Mouse (Mus musculus) kidney, adult 18-20 months (tissue): ENCODE results near the gene Pstpip1.

Experiments
- DNase-seq: peaks from one replicate; pipeline ENCODE4 v3.0.0; 2021

Pstpip1 gene

DNA sequence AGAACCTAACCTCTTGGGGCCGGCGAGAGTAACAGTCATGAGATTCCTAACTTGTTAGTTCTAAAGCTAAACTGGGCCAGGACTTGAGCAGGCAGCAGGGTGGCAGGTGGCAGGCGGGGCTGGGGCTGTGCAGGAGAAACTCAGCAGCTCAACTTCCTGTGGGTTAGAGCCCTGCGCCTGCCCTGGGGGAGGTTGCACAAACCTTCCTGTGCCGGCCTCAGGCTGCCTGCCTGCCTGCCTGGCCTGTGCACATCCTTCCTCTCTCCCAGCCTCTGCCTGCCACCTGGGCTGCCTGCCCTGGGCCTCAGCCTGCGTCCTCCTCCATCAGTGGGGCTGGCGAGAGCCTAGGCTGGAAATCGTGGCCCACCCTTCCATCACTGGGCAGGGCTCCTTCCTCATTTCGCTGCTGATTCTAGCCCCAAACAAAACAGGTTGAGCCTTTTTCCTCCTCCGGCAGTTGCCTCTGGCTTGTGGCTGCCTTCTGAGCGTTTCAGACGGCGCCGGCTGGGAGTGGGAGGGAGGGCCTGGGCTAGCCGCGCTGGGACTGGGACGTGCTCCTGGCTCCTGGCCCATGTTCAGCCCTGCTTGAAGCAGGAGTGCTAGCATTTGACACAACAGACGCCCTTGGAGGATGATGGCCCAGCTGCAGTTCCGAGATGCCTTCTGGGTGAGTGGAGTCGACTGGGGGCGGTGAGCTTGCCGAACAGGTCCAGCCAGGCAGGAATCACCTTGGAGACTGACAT lies at the start of gene Pstpip1:
Gene Pstpip1, plus strand, starts transcription at position 185 of the 743 bp plus-strand sequence.
- peak; percentile 51 for DNase-seq

- peak; percentile 97 for DNase-seq
These were observed 48.2 kb upstream of the Pstpip1 start, which contains the start of gene Rcn2 for GRCm38 (mm10) chr9:56041372-56042180. Gene Rcn2, plus strand, starts transcription at chr9:56041845.

GRCm38 (mm10) chr9:56042181-56042621 lies 47.6 kb upstream of the Pstpip1 start:
- no peak for DNase-seq

DNA sequence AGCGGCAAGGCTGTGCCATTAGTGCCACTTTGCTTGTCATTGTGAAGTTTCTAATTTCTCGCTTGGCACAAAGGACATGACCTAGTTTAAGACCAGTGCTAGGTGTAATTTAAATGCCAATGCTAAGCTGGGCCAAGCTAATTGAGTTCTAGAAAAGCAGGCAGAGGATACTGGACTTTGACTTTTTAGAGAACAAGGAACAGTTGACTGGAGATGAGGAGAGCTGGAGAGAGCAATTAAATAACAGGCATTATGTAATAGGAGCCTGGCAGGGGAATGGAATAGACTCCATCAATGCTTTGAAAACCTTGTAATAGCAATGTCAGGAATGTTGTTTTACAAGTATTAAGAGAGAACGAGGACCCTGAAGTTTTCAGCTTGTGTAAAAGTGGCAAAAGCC lies 36.0 kb upstream of the Pstpip1 start:
- peak; percentile 15 for DNase-seq

- no peak for DNase-seq
These were observed 33.6 kb upstream of the Pstpip1 start for GRCm38 (mm10) chr9:56056147-56056546.

GRCm38 (mm10) chr9:56062336-56062735 lies 27.4 kb upstream of the Pstpip1 start:
- DNase-seq = no peak

DNA sequence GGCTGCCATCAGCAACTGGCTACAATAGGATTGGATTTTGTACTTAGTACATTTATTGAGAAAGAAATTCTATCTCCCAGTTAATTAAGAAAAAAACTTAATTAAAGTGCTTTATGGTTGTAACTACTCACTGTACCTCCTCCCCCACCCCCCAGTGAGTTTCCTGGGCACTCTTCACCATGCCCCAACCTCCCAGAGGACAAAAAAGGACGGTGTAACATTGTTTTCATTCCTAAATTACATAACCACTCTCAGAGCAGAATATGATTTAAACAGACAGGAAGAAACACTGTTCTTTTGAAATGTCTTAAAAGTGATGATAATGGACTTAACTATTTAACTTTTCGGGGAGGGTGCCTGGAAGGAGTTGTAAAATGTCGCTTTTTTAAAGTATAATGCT lies 24.8 kb upstream of the Pstpip1 start:
- no peak for DNase-seq

DNA sequence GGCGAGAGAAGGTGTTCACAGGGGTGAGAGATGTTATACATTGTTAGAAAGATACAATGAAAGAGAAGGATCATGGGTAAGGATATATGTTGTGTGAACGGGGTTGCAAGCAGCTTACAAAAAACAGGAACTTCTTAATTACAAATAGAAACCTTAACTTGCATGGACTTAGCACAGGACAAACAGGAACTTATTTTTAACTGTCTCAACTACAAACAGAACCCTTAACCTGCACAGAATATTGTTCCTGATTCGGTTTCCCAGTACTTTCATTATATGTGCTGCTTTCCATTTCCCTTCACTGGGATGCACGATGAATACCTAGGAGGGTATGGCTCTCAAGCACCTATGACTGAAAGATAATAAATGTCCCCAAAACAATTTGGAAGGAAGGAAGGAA lies 21.8 kb upstream of the Pstpip1 start:
- no peak for DNase-seq

DNA sequence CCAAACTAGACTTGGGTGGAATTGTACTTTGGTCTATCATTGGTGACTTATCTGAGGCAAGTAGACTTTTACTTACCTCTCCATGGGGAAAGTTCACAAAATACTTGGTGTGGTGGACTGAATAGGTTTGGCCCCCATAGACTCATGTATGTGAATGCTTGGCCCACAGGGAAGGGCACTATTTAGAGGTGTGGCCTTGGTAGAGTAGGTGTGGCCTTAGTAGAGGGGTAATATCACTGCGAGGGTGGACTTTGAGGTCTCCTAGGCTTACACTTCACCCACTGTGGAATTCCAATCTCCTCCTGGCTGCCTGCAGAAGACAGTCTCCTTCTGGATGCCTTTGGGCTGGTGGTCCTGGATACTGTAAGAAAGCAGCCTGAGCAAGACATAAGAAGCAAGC lies 21.1 kb upstream of the Pstpip1 start:
- DNase-seq = no peak

GRCm38 (mm10) chr9:56072861-56073260 lies 16.9 kb upstream of the Pstpip1 start:
- DNase-seq = no peak

- DNase-seq = no peak
These were observed 14.9 kb upstream of the Pstpip1 start for GRCm38 (mm10) chr9:56074863-56075262.

- DNase-seq = peak; percentile 50
These were observed 14.5 kb upstream of the Pstpip1 start for GRCm38 (mm10) chr9:56075264-56075663.

- peak; percentile 25 for DNase-seq
These were observed 13.7 kb upstream of the Pstpip1 start for GRCm38 (mm10) chr9:56075901-56076620.

DNA sequence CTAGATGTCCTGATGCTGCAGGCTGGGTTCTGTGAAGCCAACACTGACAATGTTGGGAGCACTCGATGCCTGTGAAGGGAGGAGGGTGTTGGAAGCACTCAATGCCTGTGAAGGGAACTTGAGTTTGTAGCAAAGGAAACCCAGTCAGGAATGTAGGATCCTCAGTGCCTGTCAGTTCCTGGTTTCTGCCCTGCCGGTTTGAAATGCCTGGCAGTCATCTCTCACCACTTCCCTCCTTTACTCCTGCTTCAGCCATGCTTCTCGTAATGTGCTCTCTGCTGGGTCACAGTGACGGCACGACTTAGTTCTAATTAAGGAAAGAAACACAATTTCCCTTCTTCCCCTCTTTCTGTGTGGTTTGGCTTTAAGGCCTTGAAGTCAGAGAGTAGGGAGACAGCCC lies 10.2 kb upstream of the Pstpip1 start:
- no peak for DNase-seq

DNA sequence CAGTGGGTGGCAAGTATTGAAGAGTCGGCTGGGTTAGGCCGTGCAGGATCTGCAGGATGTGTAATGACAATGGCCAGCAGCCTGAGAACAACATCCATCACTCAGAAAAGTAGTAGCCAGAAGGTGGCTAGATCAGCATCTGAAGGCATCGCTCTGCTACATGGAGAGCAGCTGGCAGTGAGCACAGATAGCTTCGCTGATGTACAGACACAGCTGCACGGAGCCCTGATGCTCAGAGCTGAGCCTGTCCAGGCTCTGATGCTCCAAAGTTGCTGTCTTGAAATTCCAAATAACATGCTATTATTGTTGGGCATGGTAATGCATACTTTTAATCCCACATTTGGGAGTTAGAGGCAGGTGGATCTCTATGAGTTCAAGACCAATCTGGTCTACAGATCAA lies 3.2 kb upstream of the Pstpip1 start:
- DNase-seq = no peak

DNA sequence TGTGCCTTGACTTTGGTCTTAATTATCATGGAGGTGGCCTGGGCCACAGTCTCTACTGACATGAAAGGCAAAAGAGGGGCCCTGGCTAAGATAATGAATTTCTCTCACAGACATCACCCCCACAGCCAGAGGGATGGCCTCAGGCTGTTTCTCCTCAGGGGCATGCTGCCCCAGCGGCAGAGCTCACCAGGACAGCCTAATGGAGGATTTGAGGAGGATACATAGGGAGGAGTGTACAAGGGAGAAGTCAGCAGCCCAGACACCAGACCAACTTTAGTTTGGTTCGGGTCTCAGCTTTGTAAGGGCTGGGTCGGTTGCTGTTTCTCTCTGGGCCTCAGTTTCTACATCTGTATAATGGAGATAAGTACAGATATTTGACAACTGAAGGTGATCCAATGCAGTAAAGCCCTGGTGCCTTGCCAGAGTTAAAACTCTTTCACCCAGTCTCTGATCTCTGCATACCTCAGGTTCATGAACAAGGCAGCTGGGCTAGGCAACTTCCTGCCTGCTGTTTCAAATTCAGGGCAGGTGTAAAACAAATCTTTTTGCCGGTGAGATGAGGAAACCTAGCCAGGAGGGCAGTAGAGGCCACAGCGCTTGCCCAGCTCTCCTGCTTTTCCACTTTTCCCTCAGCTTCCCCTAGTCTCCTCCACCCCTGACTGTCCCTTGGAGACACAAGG lies 924 bp downstream of the Pstpip1 start:
- DNase-seq = no peak

- DNase-seq = no peak
These were observed 2.3 kb downstream of the Pstpip1 start for GRCm38 (mm10) chr9:56092102-56092501.

DNA sequence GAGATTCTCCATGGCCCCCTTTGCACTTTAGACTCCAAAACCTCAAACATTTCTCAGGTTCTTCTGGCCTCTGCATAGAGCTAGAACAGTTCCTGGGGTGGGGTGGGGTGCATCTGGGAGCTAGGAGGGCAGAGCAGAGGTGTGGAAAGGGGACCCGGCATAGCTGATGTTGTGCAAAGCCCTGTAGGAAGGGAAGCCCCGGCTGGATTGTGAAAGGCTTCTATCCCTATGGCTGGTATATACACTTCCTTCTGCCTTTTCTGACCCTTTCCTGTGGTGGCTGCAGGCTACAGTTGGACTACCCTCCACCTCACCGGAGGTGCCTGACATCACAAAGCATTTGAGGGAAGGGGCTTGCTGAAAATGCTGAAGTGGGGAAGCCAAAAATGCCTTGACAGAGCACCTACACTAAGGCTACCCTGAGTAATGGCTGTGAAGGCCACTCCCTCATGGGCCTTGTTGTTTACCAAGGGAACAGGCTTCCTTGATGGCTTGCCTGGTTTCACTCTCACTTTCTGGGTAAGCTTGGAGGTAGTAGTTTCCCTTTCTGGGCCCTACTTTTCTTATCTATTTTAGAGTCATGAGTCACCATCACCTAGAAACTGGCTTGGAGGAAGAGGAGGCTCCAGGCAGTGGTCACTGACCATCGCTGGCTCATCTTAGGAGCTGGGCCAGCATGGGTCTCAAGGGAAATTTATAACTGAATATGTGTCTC lies 8.0 kb downstream of the Pstpip1 start:
- DNase-seq = no peak

- DNase-seq = no peak
These were observed 10.3 kb downstream of the Pstpip1 start for GRCm38 (mm10) chr9:56100041-56100522.

DNA sequence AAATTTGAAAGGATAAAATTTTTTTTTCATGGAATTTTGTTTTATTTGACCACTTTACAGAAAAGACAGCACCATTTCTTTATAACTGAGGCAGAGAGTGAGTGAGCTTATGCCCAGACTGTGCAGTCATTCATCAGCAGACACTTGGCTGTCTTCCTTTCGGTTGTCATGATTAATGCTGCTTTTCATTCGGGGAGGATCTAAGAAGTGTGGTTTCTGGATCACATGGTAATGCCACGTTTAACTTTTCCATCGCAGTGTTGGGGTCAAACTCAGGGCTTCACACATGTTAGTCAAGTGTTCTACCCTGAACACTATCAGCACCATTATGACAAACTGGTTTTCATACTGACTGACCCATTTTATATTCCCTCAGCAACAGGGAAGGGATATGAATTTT lies 11.3 kb downstream of the Pstpip1 start:
- DNase-seq = no peak

DNA sequence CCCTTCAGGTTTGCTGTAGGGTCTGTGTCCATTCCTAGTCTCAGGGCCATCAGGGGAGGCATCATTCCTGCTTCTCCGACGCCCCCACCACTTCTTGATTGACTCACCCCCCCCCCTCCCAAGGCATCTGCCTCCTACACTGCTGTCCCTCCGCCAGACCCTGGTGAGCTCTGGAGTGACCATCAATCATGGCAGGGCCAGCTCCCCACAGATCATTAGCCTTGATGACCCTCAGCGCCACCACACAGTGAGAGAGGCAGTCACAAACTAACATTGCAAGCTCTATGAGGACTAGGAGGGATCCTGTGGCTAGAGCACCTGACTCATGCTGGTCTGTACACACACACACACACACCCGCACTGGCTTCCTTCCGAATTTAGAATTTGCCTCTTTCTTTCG lies 15.2 kb downstream of the Pstpip1 start:
- DNase-seq = no peak
